Mouse (Mus musculus): ENCODE measurements around the gene Vwa7.
"Not testable (repeated sequence)": the region's sequence is repeated elsewhere in the genome, so short reads cannot be mapped to it uniquely, and the experiment has no call there.

- TF ChIP-seq CTCF (IDR thresholded peaks at IDR 0.05 in 2 of 3, conservative IDR thresholded peaks at IDR 0.05 in 1 of 3; ENCODE audit: control insufficient read depth in 1 of 3, insufficient read depth in 1 of 3, low read depth in 2 of 3, low read length in 3 of 3, poor library complexity in 1 of 3, severe bottlenecking in 1 of 3); POLR2AphosphoS2 (IDR thresholded peaks at IDR 0.05; ENCODE audit: low read length): not testable (repeated sequence)
These were observed 44.7 kb upstream of the Vwa7 start for GRCm38 (mm10) chr17:34971694-34972068.

Data from MEL (cell line).